Comparison of ENCODE assay signal across 10 mouse cellular contexts in genomic region chr4:62641230-62641589, GRCm38 (mm10).
DNase-seq lines count a peak whose midpoint lies in the region; ATAC-seq and TF ChIP-seq lines count a peak whose summit lies in the region.
"Had no signal": no experiment of that assay in that cellular context is flagged by ENCODE, and none has a peak within 500 bp of the region (broad histone marks: within the 10 kb centered on the region; RNA-seq: fewer than 3 reads in every experiment).

No protein-coding gene starts in this region.

- H3K27ac ChIP-seq in lung, postnatal 0 days (ENCODE audit: low read length), result 0 out of 2 replicates have a peak overlapping the region, but pooled peaks have one; percentile 26
- peak overlapping the region; percentile 20; the same call in 1 of the 2 replicates for H3K27ac ChIP-seq in limb, embryonic 10.5 days

- ATAC-seq in lung, postnatal 0 days, result no peak

- no peaks in the 10 kb centered on the region for H3K36me3 ChIP-seq in lung, postnatal 0 days (ENCODE audit: insufficient read depth, low read length)
- no peaks in the 10 kb centered on the region for H3K36me3 ChIP-seq in limb, embryonic 10.5 days

- peak; percentile 97 for DNase-seq in heart, adult 11 months
- DNase-seq in heart, adult 9 months (ENCODE audit: low spot score in 2 of 2), result no peak
- DNase-seq in lung, postnatal 0 days (ENCODE audit: low spot score), result no peak
- DNase-seq in lung, postnatal 4 days, result no peak
- DNase-seq in limb, embryonic 10.5 days (ENCODE audit: low spot score), result no peak
- no peak for DNase-seq in adrenal gland, postnatal 25 days
- DNase-seq in cerebellum, postnatal 10 days, result no peak
- no peak for DNase-seq in spleen, postnatal 14 days (ENCODE audit: low spot score in 2 of 2)
- DNase-seq: embryo, embryonic 11 days; gastrocnemius, postnatal 14 days had no signal

- H3K9ac ChIP-seq in lung, postnatal 0 days (replicated peaks; ENCODE audit: low read depth), result no peak overlapping the region

- TF ChIP-seq CTCF in lung, postnatal 0 days (IDR thresholded peaks at IDR 0.05), result no peak

- no peak overlapping the region for H3K4me2 ChIP-seq in lung, postnatal 0 days (replicated peaks; ENCODE audit: low read depth, low read length)

- H3K9me3 ChIP-seq in lung, postnatal 0 days (ENCODE audit: low read length), result no peaks in the 10 kb centered on the region
- H3K9me3 ChIP-seq in limb, embryonic 10.5 days (replicated peaks), result no peaks in the 10 kb centered on the region

- TF ChIP-seq EP300 in lung, postnatal 0 days (IDR thresholded peaks at IDR 0.05), result no peak

- H3K4me1 ChIP-seq in lung, postnatal 0 days (ENCODE audit: insufficient read depth, low read depth, low read length), result peaks cover 12% of the 10 kb centered on the region
- peaks cover 52% of the 10 kb centered on the region for H3K4me1 ChIP-seq in limb, embryonic 10.5 days

- no peak overlapping the region for H3K4me3 ChIP-seq in lung, postnatal 0 days (ENCODE audit: low read depth, low read length)
- no peak overlapping the region for H3K4me3 ChIP-seq in limb, embryonic 10.5 days

- 29% methylated on average over 11 of the region's 11 CpGs for WGBS in lung, postnatal 0 days
- 28% methylated on average over 11 of the region's 11 CpGs for WGBS in limb, embryonic 10.5 days

- H3K27me3 ChIP-seq in lung, postnatal 0 days (replicated peaks; ENCODE audit: insufficient read depth, low read length), result no peaks in the 10 kb centered on the region
- no peaks in the 10 kb centered on the region for H3K27me3 ChIP-seq in limb, embryonic 10.5 days (ENCODE audit: low read depth, poor library complexity, severe bottlenecking)
